Mouse (Mus musculus) embryonic facial prominence, embryonic 11.5 days (tissue): Measurements from ENCODE around the gene Ddb1. TPM values are rescaled to one million over a fixed set of nuclear protein-coding genes. Genes with fewer than 3 reads are reported as not detected.
A peak's percentile ranks its signal among the peaks of the same experiment; 100 is the strongest.

ENCODE experiments used
- ATAC-seq: fragments of 200-750 bp; cut with Nextera tagmentation; replicated peaks from 2 replicates; pipeline ENCODE4 v1.8.0; 2017; ENCODE audit warnings: low read depth; ENCODE audit not compliant: insufficient number of reproducible peaks, low FRiP score, low TSS enrichment
- DNase-seq: peaks from one replicate; pipeline ENCODE4 v3.0.0-alpha.2; 2015; ENCODE audit warnings: low spot score
- H3K27ac ChIP-seq: fragments of 300-500 bp; sonication (generic); replicated peaks from 2 replicates; pipeline ENCODE4 v1.5.1; 2014; ENCODE audit warnings: mild to moderate bottlenecking, low read depth, low read length, control low read depth
- H3K27me3 ChIP-seq: fragments of 300-500 bp; sonication (generic); 2 replicates; pipeline ENCODE4 v1.6.1; 2014; ENCODE audit warnings: mild to moderate bottlenecking, low read length, moderate library complexity, mixed read lengths; ENCODE audit not compliant: control insufficient read depth, insufficient read depth
- H3K36me3 ChIP-seq: fragments of 300-500 bp; sonication (generic); replicated peaks from 2 replicates; pipeline ENCODE4 v1.6.1; 2014; ENCODE audit warnings: low read depth, mild to moderate bottlenecking, low read length, moderate library complexity, mixed read lengths; ENCODE audit not compliant: control insufficient read depth, insufficient read depth
- H3K4me1 ChIP-seq: fragments of 300-500 bp; sonication (generic); 2 replicates; pipeline ENCODE4 v1.6.1; 2014; ENCODE audit warnings: low read length, mixed read lengths; ENCODE audit not compliant: control insufficient read depth, insufficient read depth
- H3K4me2 ChIP-seq: fragments of 300-500 bp; sonication (generic); 2 replicates; pipeline ENCODE4 v1.6.1; 2014; ENCODE audit warnings: low read depth, mild to moderate bottlenecking, control low read depth, low read length, moderate library complexity
- H3K4me3 ChIP-seq: fragments of 300-500 bp; sonication (generic); 2 replicates; pipeline ENCODE4 v1.5.1; 2014; ENCODE audit warnings: low read depth, low read length, control low read depth
- H3K9ac ChIP-seq: fragments of 300-500 bp; sonication (generic); replicated peaks from 2 replicates; pipeline ENCODE4 v1.6.1; 2014; ENCODE audit warnings: mild to moderate bottlenecking, control low read depth, low read length
- H3K9me3 ChIP-seq: fragments of 300-500 bp; sonication (generic); replicated peaks from 2 replicates; pipeline ENCODE4 v1.6.1; 2016; ENCODE audit warnings: mild to moderate bottlenecking, low read length, inconsistent platforms, mixed read lengths; ENCODE audit not compliant: control insufficient read depth
- WGBS: fragments of 180-500 bp; shearing (Covaris S2); extraction: QIAGEN DNeasy Blood & Tissue Kit; methylation state at CpG from one replicate; pipeline ENCODE4 v1.1.7; 2014; 5-methylcytosine and 5-hydroxymethylcytosine counted together
- polyA plus RNA-seq: library from polyadenylated mRNA; unstranded; fragments of >200 nt; fragmentation: Nextera tagmentation; extraction: Ambion mirVana; gene quantifications from 2 replicates; pipeline ENCODE4 v1.2.1, GENCODE M21; 2014

Gene Ddb1
- polyA plus RNA-seq, 1 experiment from 2014 or later = 408 TPM

DNA sequence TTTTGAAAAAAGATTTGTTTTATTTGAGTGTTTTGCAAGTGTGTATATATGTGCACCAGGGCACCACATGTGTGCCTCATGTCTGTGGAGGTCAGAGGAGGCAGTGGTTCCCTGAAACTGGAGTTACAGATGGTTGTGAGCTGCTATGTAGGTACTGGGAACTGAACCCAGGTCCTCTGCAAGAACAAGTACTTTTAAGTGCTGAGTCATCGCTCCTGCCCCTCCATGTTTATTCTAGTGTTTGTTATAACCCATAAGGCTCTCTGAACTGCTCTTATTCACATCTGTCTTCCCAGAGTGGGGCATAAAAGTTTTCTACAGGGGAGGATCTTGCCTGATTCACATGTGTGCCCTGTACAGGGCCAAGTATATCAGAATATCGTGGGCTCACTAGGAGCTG is 5.5 kb upstream of the Ddb1 start:
- no peak overlapping the region for H3K4me3 ChIP-seq
- no peak overlapping the region for H3K4me2 ChIP-seq
- H3K4me1 ChIP-seq = no peaks in the 10 kb centered on the region
- WGBS = 91% methylated on average over 2 of the region's 2 CpGs
- DNase-seq (no peak), ATAC-seq (no peak)
- H3K9ac ChIP-seq = no peak overlapping the region
- H3K27me3 ChIP-seq = no peaks in the 10 kb centered on the region
- H3K9me3 ChIP-seq = no peaks in the 10 kb centered on the region
- no peaks in the 10 kb centered on the region for H3K36me3 ChIP-seq
- H3K27ac ChIP-seq = no peak overlapping the region

DNA sequence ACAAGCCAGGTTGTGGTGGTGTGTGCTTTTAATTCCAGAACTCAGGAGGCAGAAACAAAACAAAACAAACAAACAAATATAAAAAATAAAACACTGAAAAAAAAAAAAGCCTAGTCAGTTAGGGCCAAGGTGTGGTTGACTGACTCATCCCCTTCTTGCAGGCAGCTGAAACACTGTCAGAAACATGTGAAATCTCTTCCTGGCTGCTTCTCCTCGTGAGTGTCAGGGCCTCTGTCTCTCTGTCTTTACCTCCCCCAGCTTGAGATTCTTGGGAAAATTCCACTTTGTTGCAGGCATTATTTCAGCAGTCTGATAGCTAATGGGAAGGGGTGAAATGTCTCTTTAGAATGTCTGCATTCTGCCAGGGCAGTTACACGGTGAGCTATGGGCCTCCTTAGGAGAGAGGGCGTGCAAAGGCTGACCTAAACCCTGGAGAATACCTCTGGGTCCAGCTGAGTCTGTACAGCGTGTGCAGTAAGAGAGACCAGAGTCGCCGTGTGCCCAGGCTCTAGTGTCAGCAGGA is 2.8 kb upstream of the Ddb1 start:
- Histone ChIP-seq H3K4me3 (peak overlapping the region; percentile 22; the same call in 1 of the 2 replicates), H3K9me3 (no peaks in the 10 kb centered on the region), H3K9ac (peak overlapping the region; percentile 84), H3K36me3 (no peaks in the 10 kb centered on the region), H3K4me2 (peak overlapping the region; percentile 53), H3K27me3 (no peaks in the 10 kb centered on the region), H3K27ac (peak overlapping the region; percentile 83), H3K4me1 (peaks cover 4% of the 10 kb centered on the region; the same call in 1 of the 2 replicates)
- 5% methylated on average over 6 of the region's 6 CpGs for WGBS
- ATAC-seq = peak; percentile 40; the same call in 1 of the 2 replicates
- no peak for DNase-seq

DNA sequence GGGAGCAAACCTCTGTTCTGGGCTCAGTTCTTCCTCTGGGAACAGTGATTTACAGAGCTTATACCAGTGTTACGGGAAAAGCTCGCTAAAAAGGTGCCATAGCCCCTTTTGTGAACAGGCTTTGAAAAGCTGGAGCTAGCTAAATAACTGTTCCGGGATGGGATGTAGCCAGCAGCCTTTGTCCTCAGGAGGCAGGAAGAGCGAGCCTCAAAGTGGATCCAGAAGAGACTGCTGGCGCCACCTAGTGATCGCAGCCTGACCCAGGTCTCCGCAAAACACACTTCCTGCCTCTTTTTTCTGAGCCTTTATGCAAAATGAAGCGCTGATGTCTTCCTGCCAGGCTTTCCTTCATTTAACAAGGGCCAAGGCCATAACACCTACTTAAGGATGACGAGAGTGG is 2.3 kb upstream of the Ddb1 start:
- Histone ChIP-seq H3K9me3 (no peaks in the 10 kb centered on the region), H3K4me1 (peaks cover 4% of the 10 kb centered on the region; the same call in 1 of the 2 replicates), H3K9ac (peak overlapping the region; percentile 84), H3K4me3 (peak overlapping the region; percentile 22; the same call in 1 of the 2 replicates), H3K27me3 (no peaks in the 10 kb centered on the region), H3K4me2 (peak overlapping the region; percentile 53), H3K36me3 (no peaks in the 10 kb centered on the region), H3K27ac (peak overlapping the region; percentile 83)
- peak; percentile 58; the same call in 1 of the 2 replicates for ATAC-seq
- 2% methylated on average over 9 of the region's 9 CpGs for WGBS
- DNase-seq = peak; percentile 96

DNA sequence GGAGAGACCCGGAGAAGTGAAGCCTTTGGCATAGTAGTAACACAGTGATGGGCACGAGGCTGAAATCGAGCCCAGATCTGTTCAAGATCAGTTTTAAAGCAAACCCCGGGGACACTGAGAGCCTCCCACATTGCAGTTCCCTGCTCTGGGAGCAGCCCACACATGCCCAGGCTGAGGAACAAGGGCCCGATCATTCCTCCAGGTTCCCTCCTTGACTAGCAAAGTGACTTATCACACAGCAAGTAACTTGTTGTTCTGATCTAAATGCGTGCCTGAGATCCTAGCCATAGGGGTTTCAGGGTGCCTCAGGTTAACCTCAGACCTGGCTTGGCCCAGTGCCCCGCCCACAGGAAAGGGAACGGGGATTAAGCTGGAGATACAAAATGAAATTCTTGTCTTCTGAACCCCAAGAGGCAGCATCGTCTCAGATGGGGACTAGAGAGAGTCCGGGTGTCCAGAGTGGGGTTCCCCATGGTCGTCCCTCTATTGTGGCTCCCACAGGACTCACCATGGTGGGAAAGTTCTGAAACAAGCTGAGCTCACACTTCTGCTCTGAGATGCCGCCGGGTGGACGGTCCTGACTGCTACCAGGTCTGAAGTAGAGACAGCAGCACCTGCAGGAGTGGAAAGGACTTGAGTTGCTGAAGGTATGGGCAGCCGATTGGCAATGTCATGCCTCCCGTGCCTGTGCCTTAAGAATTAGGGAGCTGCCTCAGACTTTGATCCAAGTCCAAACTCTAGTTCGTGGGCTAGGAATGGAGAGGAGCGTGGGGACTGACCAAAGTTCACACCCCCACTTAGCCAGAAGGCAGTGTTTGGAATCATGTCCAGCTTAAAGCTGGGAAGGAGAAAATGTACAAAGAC is 1.2 kb upstream of the Ddb1 start:
- peaks cover 4% of the 10 kb centered on the region; the same call in 1 of the 2 replicates for H3K4me1 ChIP-seq
- no peak overlapping the region for H3K4me3 ChIP-seq
- H3K27ac ChIP-seq = no peak overlapping the region
- H3K9ac ChIP-seq = no peak overlapping the region
- whole genome bisulfite sequencing = 87% methylated on average over 18 of the region's 18 CpGs
- no peaks in the 10 kb centered on the region for H3K9me3 ChIP-seq
- no peaks in the 10 kb centered on the region for H3K27me3 ChIP-seq
- H3K36me3 ChIP-seq = no peaks in the 10 kb centered on the region; the same call in none of the 2 replicates
- DNase-seq (no peak), ATAC-seq (no peak)
- H3K4me2 ChIP-seq = no peak overlapping the region

DNA sequence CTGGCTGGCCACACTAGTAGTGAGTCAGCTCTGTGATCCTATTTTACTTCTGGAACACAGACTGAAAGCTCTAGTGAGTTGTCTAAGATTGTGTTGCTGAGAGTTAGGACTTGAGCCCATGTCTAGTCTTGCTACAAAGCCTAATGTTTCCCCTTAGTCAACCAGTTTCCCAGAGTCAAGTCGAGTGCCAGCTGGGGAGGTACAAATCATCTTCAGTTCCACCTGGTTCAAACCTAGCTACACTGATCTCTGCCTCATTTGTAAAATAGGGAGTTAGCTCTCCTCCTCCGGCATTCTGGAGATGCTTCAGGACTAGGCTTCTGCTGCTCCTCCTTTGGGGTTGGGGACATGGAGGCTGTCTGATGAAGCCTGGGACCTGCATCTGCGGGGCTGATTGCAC is 593 bp upstream of the Ddb1 start:
- H3K4me3 ChIP-seq = peak overlapping the region; percentile 98
- H3K9ac ChIP-seq = peak overlapping the region; percentile 85
- no peaks in the 10 kb centered on the region for H3K9me3 ChIP-seq
- no peaks in the 10 kb centered on the region for H3K27me3 ChIP-seq
- peaks cover 4% of the 10 kb centered on the region; the same call in 1 of the 2 replicates for H3K4me1 ChIP-seq
- H3K27ac ChIP-seq = peak overlapping the region; percentile 83
- H3K4me2 ChIP-seq = peak overlapping the region; percentile 69
- WGBS = 53% methylated on average over 3 of the region's 3 CpGs
- DNase-seq = no peak
- no peaks in the 10 kb centered on the region; the same call in none of the 2 replicates for H3K36me3 ChIP-seq
- no peak for ATAC-seq

DNA sequence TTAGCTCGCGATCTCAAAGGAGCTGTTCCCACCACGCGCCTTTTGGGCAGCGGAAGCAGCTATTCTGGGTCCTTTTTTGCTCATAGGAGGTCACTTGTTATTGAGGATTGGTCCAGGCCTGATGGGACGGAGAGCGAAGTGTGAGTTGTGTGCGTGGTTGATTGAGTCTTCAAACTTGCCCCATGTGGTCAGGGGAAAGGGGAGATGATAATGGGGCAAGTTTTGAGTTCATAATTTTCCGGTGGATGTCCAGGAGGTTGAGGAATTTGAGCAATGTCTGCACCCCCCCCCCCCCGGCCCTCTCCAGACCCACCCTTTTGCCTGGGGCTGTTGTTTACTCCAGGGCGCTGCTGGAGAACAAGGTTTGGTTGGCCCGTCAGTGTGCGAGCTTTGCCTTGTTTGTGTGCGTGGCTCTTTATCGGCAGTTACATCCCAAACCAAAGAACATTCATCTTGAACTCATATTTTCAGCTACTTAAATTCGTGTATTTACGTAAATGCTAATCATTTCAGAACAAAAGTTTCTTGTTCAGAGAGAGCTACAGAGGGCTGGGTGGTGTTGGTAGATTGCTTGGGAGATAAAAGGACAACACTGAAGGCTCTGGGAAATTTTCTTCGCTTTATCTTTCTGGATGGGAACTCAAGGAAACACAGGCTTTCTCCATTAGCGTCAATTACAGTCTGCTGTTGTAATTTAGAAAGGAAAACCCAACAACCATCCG is 935 bp downstream of the Ddb1 start:
- H3K4me2 ChIP-seq = peak overlapping the region; percentile 70
- H3K4me3 ChIP-seq = peak overlapping the region; percentile 98
- WGBS = 6% methylated on average over 20 of the region's 20 CpGs
- peaks cover 11% of the 10 kb centered on the region for H3K36me3 ChIP-seq
- no peak for ATAC-seq
- peak overlapping the region; percentile 78 for H3K27ac ChIP-seq
- H3K4me1 ChIP-seq = peaks cover 4% of the 10 kb centered on the region; the same call in 1 of the 2 replicates
- no peaks in the 10 kb centered on the region for H3K27me3 ChIP-seq
- H3K9me3 ChIP-seq = no peaks in the 10 kb centered on the region
- peak overlapping the region; percentile 97 for H3K9ac ChIP-seq
- DNase-seq = peak; percentile 47

DNA sequence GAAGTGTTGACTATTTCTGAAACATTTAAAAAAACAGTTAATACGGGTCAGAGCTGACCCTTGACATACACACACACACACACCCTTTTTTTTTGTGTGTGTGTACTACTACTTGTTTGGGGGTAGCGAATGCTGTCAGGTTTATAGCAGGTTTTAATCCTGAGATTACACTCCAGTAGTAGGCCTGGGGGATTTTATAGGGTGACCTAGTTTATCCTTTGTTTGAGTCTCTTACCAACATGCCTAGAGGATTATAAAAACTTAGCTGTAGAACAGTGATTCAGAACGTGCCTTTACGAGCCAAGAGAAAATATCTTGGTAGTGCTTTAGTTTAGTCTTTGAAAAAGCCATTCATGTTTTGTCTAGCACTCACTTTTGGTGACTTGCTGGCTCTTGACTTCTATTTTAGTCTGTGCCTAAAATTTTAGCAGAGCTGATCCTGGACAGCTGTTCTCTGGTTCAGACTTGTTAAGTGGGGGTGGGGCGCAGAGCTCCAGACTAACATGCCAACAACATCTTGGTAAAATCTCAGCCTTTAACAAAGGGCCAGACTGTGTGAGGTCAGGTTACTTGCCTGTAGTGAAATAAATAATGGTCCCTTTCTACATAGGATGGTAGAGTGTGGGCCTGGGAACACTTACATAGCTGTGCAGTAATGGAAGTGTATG is 3.6 kb downstream of the Ddb1 start:
- Histone ChIP-seq H3K4me1 (peaks cover 4% of the 10 kb centered on the region; the same call in 1 of the 2 replicates), H3K4me2 (no peak overlapping the region), H3K36me3 (peaks cover 20% of the 10 kb centered on the region), H3K27me3 (no peaks in the 10 kb centered on the region), H3K4me3 (no peak overlapping the region), H3K9ac (no peak overlapping the region), H3K9me3 (no peaks in the 10 kb centered on the region), H3K27ac (no peak overlapping the region)
- 89% methylated on average over 5 of the region's 5 CpGs for WGBS
- ATAC-seq = no peak
- peak; percentile 13 for DNase-seq
